Mouse (Mus musculus) liver, adult 2 months (tissue): ENCODE data around the gene Rpl36. TPM values are rescaled to one million over a fixed set of nuclear protein-coding genes. Genes with fewer than 3 reads are reported as not detected.

Experiments
- DNase-seq: peaks from one replicate; pipeline ENCODE4 v3.0.0-alpha.2; 2011; ENCODE audit warnings: low read depth, low spot score; ENCODE audit errors: extremely low read depth
- H3K27ac ChIP-seq: fragments of 200-500 bp; replicated peaks from 2 replicates; pipeline ENCODE4 v1.5.1; 2012; ENCODE audit warnings: low read depth, mild to moderate bottlenecking, control low read depth, inconsistent platforms, low read length; ENCODE audit not compliant: insufficient read depth
- H3K27me3 ChIP-seq: fragments of 200-500 bp; 2 replicates; pipeline ENCODE4 v1.6.1; 2012; ENCODE audit warnings: mild to moderate bottlenecking, moderate library complexity, low read length, inconsistent platforms; ENCODE audit not compliant: control insufficient read depth, insufficient read depth
- H3K36me3 ChIP-seq: fragments of 200-500 bp; 2 replicates; pipeline ENCODE4 v1.6.1; 2012; ENCODE audit warnings: low read length, inconsistent platforms; ENCODE audit not compliant: control insufficient read depth, insufficient read depth
- H3K4me1 ChIP-seq: fragments of 200-500 bp; 2 replicates; pipeline ENCODE4 v1.6.1; 2011; ENCODE audit warnings: low read length; ENCODE audit not compliant: control insufficient read depth, insufficient read depth
- H3K4me3 ChIP-seq: fragments of 200-500 bp; 2 replicates; pipeline ENCODE4 v1.5.1; 2011; ENCODE audit warnings: low read depth, mild to moderate bottlenecking, control low read depth, low read length, moderate library complexity; ENCODE audit not compliant: insufficient read depth
- H3K79me2 ChIP-seq: fragments of 200-500 bp; 2 replicates; pipeline ENCODE4 v1.6.1; 2012; ENCODE audit warnings: inconsistent platforms, mild to moderate bottlenecking, low read length, moderate library complexity; ENCODE audit not compliant: control insufficient read depth, insufficient read depth
- H3K9ac ChIP-seq: fragments of 200-500 bp; 2 replicates; pipeline ENCODE4 v1.6.1; 2012; ENCODE audit warnings: low read depth, mild to moderate bottlenecking, control low read depth, inconsistent platforms, low read length
- CTCF ChIP-seq: fragments of 200-500 bp; IDR thresholded peaks from 2 replicates; pipeline ENCODE4 v1.5.1; 2011; ENCODE audit warnings: low read depth, low read length, control low read depth
- POLR2A ChIP-seq: fragments of 200-500 bp; IDR thresholded peaks from 2 replicates; pipeline ENCODE4 v1.6.1; 2011; ENCODE audit warnings: low read length, control low read depth; ENCODE audit not compliant: insufficient read depth; ENCODE audit errors: extremely low read depth
- WGBS: fragments of 180-500 bp; shearing (Covaris S2); methylation state at CpG from one replicate; pipeline ENCODE4 v1.1.7; 2018; 5-methylcytosine and 5-hydroxymethylcytosine counted together
- polyA plus RNA-seq: library from polyadenylated mRNA; depleted of rRNA; stranded (reverse); fragments of >200 nt; gene quantifications from 2 replicates; pipeline ENCODE4 v1.2.3, GENCODE M21; 2012; rRNA removed
- total RNA-seq: library from RNA; depleted of rRNA; stranded (reverse); fragments of >200 nt; gene quantifications from 2 replicates; pipeline ENCODE4 v1.2.3, GENCODE M21; 2014; rRNA removed

Rpl36 gene
- 820 and 1,038 TPM in 2 replicates for total RNA-seq
- polyA plus RNA-seq, result 845 and 1,134 TPM in 2 replicates

DNA sequence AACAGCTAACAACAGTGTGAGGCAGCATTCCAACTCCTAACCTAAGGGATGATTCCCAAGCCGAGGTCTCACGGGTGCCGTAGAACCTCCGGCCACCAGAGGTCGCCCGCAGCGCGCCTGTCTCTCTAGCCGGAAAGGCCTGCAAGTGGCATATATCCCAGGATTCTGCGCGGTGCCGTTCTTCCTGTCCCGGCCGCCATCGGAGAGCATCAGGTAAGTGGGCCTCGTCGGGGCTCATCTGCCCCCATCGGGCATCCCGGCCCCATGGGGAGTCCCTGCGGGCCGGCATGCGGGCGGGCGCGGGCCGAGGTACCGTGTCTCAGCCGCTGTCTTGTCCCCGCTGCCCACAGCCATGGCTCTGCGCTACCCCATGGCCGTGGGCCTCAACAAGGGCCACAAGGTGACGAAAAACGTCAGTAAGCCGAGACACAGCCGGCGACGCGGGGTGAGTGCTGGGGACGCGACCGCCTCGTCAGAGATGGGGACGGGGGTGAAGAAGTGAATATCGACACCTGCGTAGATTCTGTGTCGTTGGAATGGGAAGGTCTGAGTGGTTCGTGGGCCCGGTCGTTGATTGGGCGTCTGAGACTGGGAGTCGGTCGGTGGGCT lies at the start of gene Rpl36:
Gene Rpl36, plus strand, starts transcription at position 181 of the 609 bp plus-strand sequence.
- Histone ChIP-seq H3K27ac (peak within 1 kb of the TSS; percentile 97), H3K4me3 (peak within 1 kb of the TSS; percentile 90), H3K36me3 (no peaks in the 10 kb centered on the region), H3K79me2 (peaks cover 15% of the 10 kb centered on the region; the same call in 1 of the 2 replicates), H3K4me1 (peaks cover 19% of the 10 kb centered on the region), H3K9ac (peak within 1 kb of the TSS; percentile 93), H3K27me3 (no peaks in the 10 kb centered on the region)
- WGBS, result under 1% methylated on average over 52 of the region's 52 CpGs
- TF ChIP-seq POLR2A (peak; percentile 82), CTCF (peak; percentile 91)
- DNase-seq, result peak; percentile 82

DNA sequence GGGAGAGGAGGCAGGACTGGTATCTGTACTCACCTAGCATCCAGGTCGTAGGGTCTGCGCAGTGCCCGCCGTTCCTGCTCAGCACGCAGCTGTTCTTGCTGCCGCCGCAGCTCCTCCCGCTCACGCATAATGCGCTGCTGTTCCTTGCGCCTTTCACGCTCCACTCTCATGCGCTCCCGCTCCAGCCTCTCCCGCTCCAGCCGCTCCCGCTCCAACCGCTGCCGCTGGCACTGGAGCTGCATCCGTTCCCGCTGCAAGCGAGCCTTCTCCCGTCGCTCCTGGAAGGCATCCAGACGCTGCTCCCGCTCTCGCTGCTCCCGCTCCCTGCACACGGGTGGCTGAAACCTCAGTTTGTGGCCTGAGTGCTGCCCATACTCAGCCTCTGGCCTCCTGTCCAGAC lies 46.9 kb upstream of the Rpl36 start:
- H3K9ac ChIP-seq, result no peak overlapping the region
- H3K4me1 ChIP-seq, result no peaks in the 10 kb centered on the region
- H3K36me3 ChIP-seq, result peaks cover 69% of the 10 kb centered on the region
- H3K4me3 ChIP-seq, result no peak overlapping the region
- no peaks in the 10 kb centered on the region for H3K27me3 ChIP-seq
- TF ChIP-seq CTCF, result no peak
- no peak for TF ChIP-seq POLR2A
- DNase-seq, result no peak
- WGBS, result 93% methylated on average over 29 of the region's 29 CpGs
- H3K27ac ChIP-seq, result no peak overlapping the region
- H3K79me2 ChIP-seq, result no peaks in the 10 kb centered on the region

DNA sequence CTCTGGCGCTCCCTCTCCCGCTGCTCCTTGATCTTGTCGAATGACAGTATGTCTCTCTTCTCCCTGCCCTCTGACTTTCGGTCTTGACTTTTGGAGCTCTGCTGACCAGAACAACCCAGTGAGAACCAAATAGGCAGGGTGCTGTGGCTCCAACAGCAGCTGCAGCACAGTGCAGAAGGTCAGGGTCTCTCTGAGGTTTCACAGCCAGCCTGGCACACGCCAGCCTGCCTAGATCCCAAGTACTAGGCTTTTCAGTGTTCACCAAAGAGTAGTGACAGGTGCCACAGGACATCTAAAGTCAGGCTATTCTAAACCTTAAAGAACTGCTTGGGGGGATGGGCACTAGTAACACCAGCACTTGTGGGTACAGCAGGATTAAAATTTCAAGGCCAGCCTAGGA lies 46.3 kb upstream of the Rpl36 start:
- H3K9ac ChIP-seq, result no peak overlapping the region
- no peaks in the 10 kb centered on the region for H3K79me2 ChIP-seq
- H3K36me3 ChIP-seq, result peaks cover 69% of the 10 kb centered on the region
- 93% methylated on average over 5 of the region's 5 CpGs for WGBS
- no peaks in the 10 kb centered on the region for H3K27me3 ChIP-seq
- no peak for DNase-seq
- no peak overlapping the region for H3K4me3 ChIP-seq
- H3K4me1 ChIP-seq, result no peaks in the 10 kb centered on the region
- no peak overlapping the region for H3K27ac ChIP-seq
- TF ChIP-seq CTCF (no peak), POLR2A (no peak)

DNA sequence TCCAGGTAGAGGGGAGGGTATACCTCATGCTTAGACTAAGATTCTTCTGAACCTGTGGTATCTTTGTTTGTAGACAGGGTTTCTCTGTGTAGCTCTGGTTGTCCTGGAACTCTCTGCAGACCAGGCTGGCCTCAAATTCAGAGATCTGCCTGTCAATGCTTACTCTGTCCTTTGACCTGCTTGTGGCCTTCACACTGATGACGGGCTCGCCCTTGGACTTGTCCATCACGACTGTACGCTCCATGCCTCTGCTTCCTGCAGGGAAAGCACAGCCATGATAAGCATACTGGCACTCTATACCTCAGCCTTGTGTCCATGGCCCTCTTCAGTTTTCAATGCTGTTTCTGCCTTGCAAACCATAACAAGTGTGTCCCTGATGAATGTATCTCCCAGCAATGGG lies 45.8 kb upstream of the Rpl36 start:
- Histone ChIP-seq H3K4me1 (no peaks in the 10 kb centered on the region), H3K27me3 (no peaks in the 10 kb centered on the region), H3K79me2 (no peaks in the 10 kb centered on the region), H3K9ac (no peak overlapping the region), H3K27ac (no peak overlapping the region), H3K4me3 (no peak overlapping the region), H3K36me3 (peaks cover 69% of the 10 kb centered on the region)
- WGBS, result 37% methylated on average over 4 of the region's 4 CpGs
- TF ChIP-seq CTCF (no peak), POLR2A (no peak)
- peak; percentile 60 for DNase-seq

DNA sequence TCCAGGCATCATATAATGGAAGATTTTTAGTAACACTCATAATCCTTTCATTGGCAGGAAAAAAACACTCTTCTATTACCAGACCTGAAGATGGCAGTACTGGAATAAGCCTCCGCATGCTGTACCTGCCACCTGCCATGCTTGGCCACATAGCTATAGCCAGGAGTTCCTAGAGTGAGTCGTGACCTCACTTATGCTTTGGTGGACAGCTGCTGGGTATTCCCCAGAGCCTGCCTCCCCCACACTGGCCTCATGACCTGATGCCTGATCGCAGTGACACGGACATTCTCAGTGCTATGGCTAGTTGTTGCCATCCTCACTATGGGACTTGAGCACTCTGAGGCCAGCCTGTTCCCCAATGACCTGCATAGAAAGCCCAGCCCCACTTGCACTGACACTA lies 42.9 kb upstream of the Rpl36 start:
- Histone ChIP-seq H3K27ac (no peak overlapping the region), H3K9ac (no peak overlapping the region), H3K4me1 (peaks cover 4% of the 10 kb centered on the region), H3K79me2 (no peaks in the 10 kb centered on the region), H3K36me3 (peaks cover 63% of the 10 kb centered on the region), H3K4me3 (no peak overlapping the region), H3K27me3 (no peaks in the 10 kb centered on the region)
- no peak for DNase-seq
- TF ChIP-seq CTCF (no peak), POLR2A (no peak)
- WGBS, result 78% methylated on average over 4 of the region's 4 CpGs

DNA sequence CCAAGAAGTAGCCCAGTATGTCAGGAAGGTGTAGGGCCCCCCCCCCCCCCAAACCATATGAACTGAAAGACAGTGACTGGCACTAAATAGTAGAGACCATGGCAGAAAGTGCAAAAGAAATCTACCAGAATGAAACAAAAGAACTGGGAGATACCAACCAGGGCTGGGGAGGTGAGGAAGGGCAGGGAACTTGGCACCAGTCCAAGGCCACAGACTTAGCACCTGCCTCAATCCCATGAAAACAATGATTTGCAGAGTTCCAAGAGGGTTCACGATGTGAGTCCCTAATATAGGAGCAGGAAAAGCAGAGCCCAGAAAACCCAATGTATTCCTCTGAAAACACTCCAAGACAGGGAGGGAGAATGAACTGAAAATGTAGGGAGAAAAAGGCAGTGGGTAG lies 41.1 kb upstream of the Rpl36 start:
- Histone ChIP-seq H3K4me3 (no peak overlapping the region), H3K4me1 (peaks cover 4% of the 10 kb centered on the region), H3K9ac (no peak overlapping the region), H3K36me3 (peaks cover 57% of the 10 kb centered on the region), H3K79me2 (no peaks in the 10 kb centered on the region), H3K27ac (no peak overlapping the region), H3K27me3 (no peaks in the 10 kb centered on the region)
- TF ChIP-seq CTCF (no peak), POLR2A (no peak)
- 11% methylated on average over 1 of the region's 1 CpGs for WGBS
- peak; percentile 60 for DNase-seq
